Mouse (Mus musculus) CH12.LX (cell line): ENCODE data around the gene Iscu. TPM values are rescaled to one million over a fixed set of nuclear protein-coding genes. Genes with fewer than 3 reads are reported as not detected.

ENCODE experiments used
- DNase-seq: peaks from one replicate; pipeline ENCODE4 v3.0.0-alpha.2; 2013; ENCODE audit errors: extremely low read depth
- H3K27ac ChIP-seq: 2 replicates; pipeline ENCODE4 v1.5.1; 2012; ENCODE audit warnings: low read depth, mild to moderate bottlenecking, control low read depth, moderate library complexity; ENCODE audit not compliant: insufficient read depth
- H3K27me3 ChIP-seq: replicated peaks from 2 replicates; pipeline ENCODE3; 2012; ENCODE audit warnings: inconsistent platforms
- H3K36me3 ChIP-seq, 2 experiments: replicated peaks in 1 of 2; 2 replicates each; pipeline versions ENCODE3 to v1.6.1; 2012; ENCODE audit warnings: inconsistent platforms in 1 of 2, low read length in 1 of 2, mild to moderate bottlenecking in 1 of 2, mixed read lengths in 1 of 2, moderate library complexity in 1 of 2; ENCODE audit not compliant: control insufficient read depth in 1 of 2, insufficient read depth in 1 of 2
- H3K4me1 ChIP-seq, 2 experiments: 2 replicates each; pipeline ENCODE4 v1.6.1; 2012; ENCODE audit warnings: inconsistent platforms in 1 of 2, moderate library complexity in 1 of 2; ENCODE audit not compliant: insufficient read depth in 2 of 2, control insufficient read depth in 1 of 2
- H3K4me2 ChIP-seq: 2 replicates; pipeline ENCODE4 v1.6.1; 2012; ENCODE audit warnings: low read depth, mild to moderate bottlenecking, control low read depth; ENCODE audit not compliant: poor library complexity, insufficient read depth, severe bottlenecking
- H3K4me3 ChIP-seq, 3 experiments: fragments of 150-350 bp in 1 of 3; sonication (generic) in 1 of 3; replicated peaks in 1 of 3; 2 replicates each; pipeline versions ENCODE3 to v1.5.1; 2011 to 2012; ENCODE audit warnings: low read depth in 2 of 3, low read length in 2 of 3, mild to moderate bottlenecking in 2 of 3, moderate library complexity in 2 of 3, control low read depth in 1 of 3, improper control_type of control experiment in 1 of 3, inconsistent platforms in 1 of 3, mixed read lengths in 1 of 3; ENCODE audit not compliant: poor library complexity in 1 of 3
- H3K79me2 ChIP-seq: replicated peaks from 2 replicates; pipeline ENCODE4 v1.6.1; 2012; ENCODE audit warnings: mild to moderate bottlenecking, moderate library complexity; ENCODE audit not compliant: control insufficient read depth, poor library complexity, insufficient read depth, severe bottlenecking; ENCODE audit errors: extremely low read depth
- H3K9ac ChIP-seq: 2 replicates; pipeline ENCODE4 v1.6.1; 2012; ENCODE audit warnings: low read depth, mild to moderate bottlenecking, control low read depth, moderate library complexity; ENCODE audit not compliant: insufficient read depth
- H3K9me3 ChIP-seq: replicated peaks from 2 replicates; pipeline ENCODE3; 2012; ENCODE audit warnings: low read length, inconsistent platforms, mixed read lengths
- BHLHE40 ChIP-seq: IDR thresholded peaks from 2 replicates; pipeline ENCODE4 v1.6.1; 2011; ENCODE audit warnings: mild to moderate bottlenecking, low read depth, low read length, improper control_type of control experiment
- CHD1 ChIP-seq: IDR thresholded peaks from 2 replicates; pipeline ENCODE4 v1.6.1; 2012; ENCODE audit warnings: low read depth, low read length, improper control_type of control experiment, inconsistent platforms
- CHD2 ChIP-seq: IDR thresholded peaks from 2 replicates; pipeline ENCODE4 v1.6.1; 2011; ENCODE audit warnings: low read length, improper control_type of control experiment
- CTCF ChIP-seq, 2 experiments: IDR thresholded peaks in 1 of 2; conservative IDR thresholded peaks in 1 of 2; 2 replicates each; pipeline ENCODE4 v1.5.1; 2011 to 2012; ENCODE audit warnings: low read depth in 2 of 2, low read length in 2 of 2, improper control_type of control experiment in 1 of 2, inconsistent platforms in 1 of 2, mild to moderate bottlenecking in 1 of 2, moderate library complexity in 1 of 2
- ELF1 ChIP-seq: IDR thresholded peaks from 2 replicates; pipeline ENCODE4 v1.6.1; 2014; ENCODE audit warnings: low read depth, mild to moderate bottlenecking, inconsistent platforms, low read length, improper control_type of control experiment
- EP300 ChIP-seq: IDR thresholded peaks from 2 replicates; pipeline ENCODE4 v1.6.1; 2011; ENCODE audit warnings: low read length, improper control_type of control experiment
- ETS1 ChIP-seq: conservative IDR thresholded peaks from 2 replicates; pipeline ENCODE4 v1.6.1; 2012; ENCODE audit warnings: low read depth, mild to moderate bottlenecking, inconsistent platforms, low read length, improper control_type of control experiment, moderate library complexity
- GABPA ChIP-seq: IDR thresholded peaks from 2 replicates; pipeline ENCODE4 v1.6.1; 2012; ENCODE audit warnings: low read depth, low read length, improper control_type of control experiment, inconsistent platforms; ENCODE audit not compliant: insufficient replicate concordance
- HCFC1 ChIP-seq: IDR thresholded peaks from 2 replicates; pipeline ENCODE4 v1.6.1; 2012; ENCODE audit warnings: low read depth, mild to moderate bottlenecking, inconsistent platforms, low read length, improper control_type of control experiment
- IRF4 ChIP-seq: IDR thresholded peaks from 2 replicates; pipeline ENCODE4 v1.6.1; 2014; ENCODE audit warnings: low read depth, mild to moderate bottlenecking, inconsistent platforms, low read length, improper control_type of control experiment
- JUND ChIP-seq: conservative IDR thresholded peaks from 2 replicates; pipeline ENCODE4 v1.6.1; 2011; ENCODE audit warnings: low read depth, low read length, improper control_type of control experiment
- KAT2A ChIP-seq: IDR thresholded peaks from 2 replicates; pipeline ENCODE4 v1.6.1; 2012; ENCODE audit warnings: low read length, improper control_type of control experiment, inconsistent platforms; ENCODE audit not compliant: insufficient replicate concordance
- MAFK ChIP-seq: IDR thresholded peaks from 2 replicates; pipeline ENCODE4 v1.6.1; 2011; ENCODE audit warnings: low read length, improper control_type of control experiment; ENCODE audit not compliant: insufficient replicate concordance
- MAX ChIP-seq: IDR thresholded peaks from 2 replicates; pipeline ENCODE4 v1.6.1; 2011; ENCODE audit warnings: low read length, improper control_type of control experiment
- MAZ ChIP-seq: IDR thresholded peaks from 2 replicates; pipeline ENCODE4 v1.6.1; 2012; ENCODE audit warnings: low read depth, mild to moderate bottlenecking, inconsistent platforms, low read length, improper control_type of control experiment, moderate library complexity
- MEF2A ChIP-seq: IDR thresholded peaks from 2 replicates; pipeline ENCODE4 v1.6.1; 2014; ENCODE audit warnings: low read depth, mild to moderate bottlenecking, inconsistent platforms, low read length, improper control_type of control experiment, borderline replicate concordance
- MXI1 ChIP-seq: IDR thresholded peaks from 2 replicates; pipeline ENCODE4 v1.6.1; 2011; ENCODE audit warnings: mild to moderate bottlenecking, low read depth, low read length, improper control_type of control experiment
- MYC ChIP-seq: IDR thresholded peaks from 2 replicates; pipeline ENCODE4 v1.6.1; 2011; ENCODE audit warnings: low read depth, mild to moderate bottlenecking, improper control_type of control experiment, low read length
- NELFE ChIP-seq: IDR thresholded peaks from 2 replicates; pipeline ENCODE4 v1.6.1; 2011; ENCODE audit warnings: low read depth, low read length, improper control_type of control experiment
- NRF1 ChIP-seq: IDR thresholded peaks from 2 replicates; pipeline ENCODE4 v1.6.1; 2014; ENCODE audit warnings: low read depth, mild to moderate bottlenecking, inconsistent platforms, low read length, improper control_type of control experiment, moderate library complexity
- PAX5 ChIP-seq: IDR thresholded peaks from 2 replicates; pipeline ENCODE4 v1.6.1; 2012; ENCODE audit warnings: low read length, inconsistent platforms, mixed read lengths
- POLR2A ChIP-seq: IDR thresholded peaks from 2 replicates; pipeline ENCODE4 v1.6.1; 2011; ENCODE audit warnings: low read depth, mild to moderate bottlenecking, improper control_type of control experiment, low read length
- POLR2AphosphoS2 ChIP-seq: IDR thresholded peaks from 2 replicates; pipeline ENCODE4 v1.6.1; 2011; ENCODE audit warnings: low read depth, low read length, improper control_type of control experiment
- RCOR1 ChIP-seq: conservative IDR thresholded peaks from 2 replicates; pipeline ENCODE4 v1.6.1; 2012; ENCODE audit warnings: low read depth, mild to moderate bottlenecking, inconsistent platforms, low read length, improper control_type of control experiment
- SIN3A ChIP-seq: IDR thresholded peaks from 2 replicates; pipeline ENCODE4 v1.6.1; 2012; ENCODE audit warnings: low read length, improper control_type of control experiment, inconsistent platforms
- SMC3 ChIP-seq: IDR thresholded peaks from 2 replicates; pipeline ENCODE4 v1.6.1; 2011; ENCODE audit warnings: low read depth, low read length, improper control_type of control experiment
- TBP ChIP-seq: conservative IDR thresholded peaks from 2 replicates; pipeline ENCODE4 v1.6.1; 2011; ENCODE audit warnings: low read depth, low read length, improper control_type of control experiment
- TCF12 ChIP-seq: IDR thresholded peaks from 2 replicates; pipeline ENCODE4 v1.6.1; 2014; ENCODE audit warnings: low read depth, mild to moderate bottlenecking, inconsistent platforms, low read length, improper control_type of control experiment
- USF2 ChIP-seq: conservative IDR thresholded peaks from 2 replicates; pipeline ENCODE4 v1.6.1; 2011; ENCODE audit warnings: low read depth, low read length, improper control_type of control experiment
- ZC3H11A ChIP-seq: IDR thresholded peaks from 2 replicates; pipeline ENCODE4 v1.6.1; 2012; ENCODE audit warnings: low read depth, mild to moderate bottlenecking, inconsistent platforms, low read length, improper control_type of control experiment
- ZKSCAN1 ChIP-seq: IDR thresholded peaks from 2 replicates; pipeline ENCODE4 v1.6.1; 2012; ENCODE audit warnings: low read depth, inconsistent platforms, low read length, improper control_type of control experiment, borderline replicate concordance
- ZMIZ1 ChIP-seq: IDR thresholded peaks from 2 replicates; pipeline ENCODE4 v1.6.1; 2012; ENCODE audit warnings: low read depth, mild to moderate bottlenecking, inconsistent platforms, low read length, improper control_type of control experiment
- ZNF384 ChIP-seq: IDR thresholded peaks from 2 replicates; pipeline ENCODE4 v1.6.1; 2012; ENCODE audit warnings: low read depth, low read length, improper control_type of control experiment, inconsistent platforms
- dilution Hi-C: fragments of 300-500 bp; cut with MboI; formaldehyde crosslinking; loops from 2 replicates; pipeline ENCODE4 v1.14.3; 2020; ENCODE audit warnings: low sequenced_read_pairs; ENCODE audit not compliant: extremely low pct_unique_long_range_greater_than_20kb, extremely low pct_ligation_motif_present
- in situ Hi-C: fragments of 300-500 bp; cut with MboI; formaldehyde crosslinking; loops from 3 replicates; pipeline ENCODE4 v1.14.3; 2019; ENCODE audit warnings: low sequenced_read_pairs, low pct_ligation_motif_present, low pct_unique_long_range_greater_than_20kb, mixed read lengths
- polyA plus RNA-seq: library from polyadenylated mRNA; unstranded; fragments of >175 nt; gene quantifications from 2 replicates; pipeline ENCODE4 v1.2.1, GENCODE M21; 2012; ENCODE audit warnings: low read depth; ENCODE audit not compliant: insufficient read length
- total RNA-seq, 2 experiments: library from RNA; depleted of rRNA; stranded (reverse); fragments of 300-350 nt in 1 of 2; fragments of >200 nt in 1 of 2; gene quantifications; 2 replicates each; pipeline ENCODE4 v1.2.3; 2012 to 2014

Iscu gene
- total and polyA plus RNA-seq, 3 experiments, result 72.1 to 86.7 (median 79.3) TPM

- H3K36me3 ChIP-seq, result peaks cover 6 to 14% of the 10 kb centered on the region in 2 experiments
- H3K4me1 ChIP-seq, result peaks cover 9 to 36% of the 10 kb centered on the region in 2 experiments; a peak in 3 of 4 replicates
- peak overlapping the region; percentile 67 for H3K4me2 ChIP-seq
- no peaks in the 10 kb centered on the region for H3K79me2 ChIP-seq
- peak; percentile 87 for DNase-seq
- peak overlapping the region; percentile 82 for H3K27ac ChIP-seq
- peaks cover 12% of the 10 kb centered on the region for H3K9me3 ChIP-seq
- TF ChIP-seq ELF1 (no peak; the same call in 1 of the 2 replicates), MEF2A (peak; percentile 77; the same call in 1 of the 2 replicates), TCF12 (peak; percentile 96), TBP (no peak), EP300 (peak; percentile 83), IRF4 (peak; percentile 86), CTCF (conservative IDR thresholded peaks at IDR 0.05 in 1 of 2, IDR thresholded peaks at IDR 0.05 in 1 of 2; ENCODE audit: low read depth in 2 of 2, low read length in 2 of 2) (no peak), ZNF384 (no peak), POLR2AphosphoS2 (no peak), PAX5 (no peak), MAX (peak; percentile 88), CHD2 (peak; percentile 70), BHLHE40 (peak; percentile 73), POLR2A (no peak), RCOR1 (peak; percentile 75), ETS1 (peak; percentile 88), SMC3 (no peak; the same call in 1 of the 2 replicates), GABPA (no peak), KAT2A (no peak), HCFC1 (peak; percentile 49), MXI1 (peak; percentile 64; the same call in 1 of the 2 replicates), JUND (0 out of 2 replicates have a peak, but pooled peaks have one; percentile 23), SIN3A (peak; percentile 80), CHD1 (0 out of 2 replicates have a peak, but pooled peaks have one; percentile 20), ZMIZ1 (no peak; the same call in 1 of the 2 replicates), MYC (peak; percentile 90), MAFK (0 out of 2 replicates have a peak, but pooled peaks have one; percentile 10), ZC3H11A (no peak), USF2 (no peak), MAZ (peak; percentile 66), ZKSCAN1 (no peak), NRF1 (peak; percentile 28; the same call in 1 of the 2 replicates), NELFE (peak; percentile 52; the same call in 1 of the 2 replicates)
- dilution Hi-C loops (no loop called here), in situ Hi-C loops (loop anchor here (5.0 to 10.0 kb wide), 2 partner anchors 37 to 450 kb away; no protein-coding TSS in a partner anchor)
- H3K9ac ChIP-seq, result peak overlapping the region; percentile 38; the same call in 1 of the 2 replicates
- H3K27me3 ChIP-seq, result no peaks in the 10 kb centered on the region
- no peak overlapping the region for H3K4me3 ChIP-seq
Measured at GRCm38 (mm10) chr5:113814111-113815040, 41.8 kb downstream of the Iscu start.
